Mouse (Mus musculus): ENCODE results near the gene Alyref. TPM values are rescaled to one million over a fixed set of nuclear protein-coding genes. Genes with fewer than 3 reads are reported as not detected.
"Not testable (repeated sequence)": the region's sequence is repeated elsewhere in the genome, so short reads cannot be mapped to it uniquely, and the experiment has no call there.

The Alyref gene
- polyA plus RNA-seq, 1 experiment from 2014 or later = 333 TPM

DNA sequence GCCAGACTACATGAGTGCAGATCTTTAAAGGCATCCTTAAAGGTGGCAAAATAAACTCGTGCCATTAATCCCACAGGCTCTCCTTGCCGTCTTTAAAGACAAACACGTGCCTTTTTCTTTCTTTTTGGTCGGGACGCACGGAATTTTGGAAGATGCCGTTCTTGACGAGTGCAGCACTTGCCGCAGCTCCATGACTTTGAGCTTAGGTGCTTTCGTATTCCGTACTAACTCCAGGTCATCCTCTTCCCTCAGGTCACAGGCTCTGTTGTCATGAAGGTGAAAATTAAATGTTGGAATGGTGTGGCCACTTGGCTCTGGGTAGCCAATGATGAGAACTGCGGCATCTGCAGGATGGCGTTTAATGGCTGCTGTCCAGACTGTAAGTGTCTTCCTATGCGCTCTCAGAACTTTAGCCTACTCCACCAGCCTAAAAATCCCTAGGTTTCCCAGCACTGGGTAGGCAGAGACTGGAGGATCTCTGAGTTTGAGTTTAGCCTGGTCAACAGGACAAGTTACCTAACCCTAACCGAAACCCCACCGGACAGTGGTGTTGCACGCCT, 905 bp upstream of the Alyref start:
- 45% methylated on average over 17 of the region's 17 CpGs for WGBS (ENCODE audit: insufficient replicate concordance)
- peaks cover 24% of the 10 kb centered on the region for H3K36me3 ChIP-seq (ENCODE audit: control insufficient read depth, insufficient read depth, low read length)
- no peak for ATAC-seq (replicated peaks; ENCODE audit: insufficient number of reproducible peaks, low FRiP score, low TSS enrichment)

DNA sequence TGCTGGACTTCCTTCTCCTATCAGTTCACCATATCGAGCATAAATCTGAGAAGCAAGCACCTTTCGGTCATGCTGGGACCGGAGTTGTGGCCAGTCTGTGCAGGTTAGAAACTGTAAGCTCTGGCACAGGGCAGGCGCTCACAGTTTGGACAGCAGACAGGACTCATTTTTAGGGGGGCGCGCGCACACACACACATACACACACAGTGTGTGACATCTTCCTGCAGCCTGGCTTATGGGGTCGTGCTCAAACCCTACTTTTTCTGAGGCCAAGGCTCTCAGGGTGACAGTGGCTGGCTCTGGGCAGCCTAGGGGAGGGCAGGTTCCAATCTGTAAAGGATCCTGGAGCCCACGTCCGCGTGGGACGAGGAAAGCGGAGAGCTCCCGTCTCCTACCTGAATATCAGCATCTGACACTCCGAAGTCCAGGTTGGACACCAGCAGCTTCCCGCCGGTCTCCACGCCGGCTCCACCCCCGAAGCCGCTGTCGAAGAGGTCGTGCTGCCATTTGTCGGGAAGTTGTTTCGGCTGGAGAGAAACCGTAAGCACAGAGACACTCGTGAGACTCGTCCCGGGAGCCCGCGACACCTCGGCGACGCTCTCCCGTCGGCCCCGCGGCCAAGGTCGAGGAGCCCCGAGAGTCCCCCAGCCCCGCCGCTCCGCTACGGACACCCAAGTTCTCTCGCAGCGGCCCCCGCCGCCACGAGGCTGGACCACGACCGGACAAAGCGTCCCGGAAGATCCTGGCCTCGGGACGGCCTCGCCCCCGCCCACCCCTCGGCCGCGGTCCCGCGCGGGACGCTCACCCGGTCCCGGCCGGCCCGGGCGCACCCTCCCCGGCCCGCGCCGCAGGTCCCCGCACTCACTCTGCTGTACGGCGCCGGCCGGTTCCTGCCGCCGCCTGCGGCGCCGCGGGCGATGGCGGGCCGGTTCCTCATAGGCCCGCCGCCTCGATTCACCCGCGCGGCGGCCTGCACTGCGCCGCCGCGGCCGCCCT, 627 bp downstream of the Alyref start:
- 5% methylated on average over 82 of the region's 99 CpGs for WGBS (ENCODE audit: insufficient replicate concordance)
- peak overlapping the region; percentile 76 for H3K4me3 ChIP-seq (ENCODE audit: low read depth, low read length)
- H3K9me3 ChIP-seq (replicated peaks; ENCODE audit: control insufficient read depth, low read length) = no peaks in the 10 kb centered on the region
- H3K27me3 ChIP-seq (ENCODE audit: control insufficient read depth, insufficient read depth, low read length) = no peaks in the 10 kb centered on the region
- peak; percentile 51 for ATAC-seq (replicated peaks; ENCODE audit: insufficient number of reproducible peaks, low FRiP score, low TSS enrichment)
- peak overlapping the region; percentile 98 for H3K9ac ChIP-seq (ENCODE audit: low read depth, low read length)
- H3K36me3 ChIP-seq (ENCODE audit: control insufficient read depth, insufficient read depth, low read length) = peaks cover 31% of the 10 kb centered on the region
- H3K4me2 ChIP-seq = peak overlapping the region; percentile 99
- peaks cover 12% of the 10 kb centered on the region for H3K4me1 ChIP-seq (ENCODE audit: control insufficient read depth, insufficient read depth, low read length)
- H3K27ac ChIP-seq (ENCODE audit: low read depth, low read length) = peak overlapping the region; percentile 89

More for the DNA sequence above, 905 bp upstream of the Alyref start:
- Histone ChIP-seq H3K9ac (ENCODE audit: low read depth, low read length) (peak overlapping the region; percentile 98), H3K9me3 (replicated peaks; ENCODE audit: control insufficient read depth, low read length) (no peaks in the 10 kb centered on the region), H3K4me1 (ENCODE audit: control insufficient read depth, insufficient read depth, low read length) (peaks cover 12% of the 10 kb centered on the region), H3K27me3 (ENCODE audit: control insufficient read depth, insufficient read depth, low read length) (no peaks in the 10 kb centered on the region), H3K4me3 (ENCODE audit: low read depth, low read length) (peak overlapping the region; percentile 76), H3K27ac (ENCODE audit: low read depth, low read length) (peak overlapping the region; percentile 89), H3K4me2 (peak overlapping the region; percentile 99)

DNA sequence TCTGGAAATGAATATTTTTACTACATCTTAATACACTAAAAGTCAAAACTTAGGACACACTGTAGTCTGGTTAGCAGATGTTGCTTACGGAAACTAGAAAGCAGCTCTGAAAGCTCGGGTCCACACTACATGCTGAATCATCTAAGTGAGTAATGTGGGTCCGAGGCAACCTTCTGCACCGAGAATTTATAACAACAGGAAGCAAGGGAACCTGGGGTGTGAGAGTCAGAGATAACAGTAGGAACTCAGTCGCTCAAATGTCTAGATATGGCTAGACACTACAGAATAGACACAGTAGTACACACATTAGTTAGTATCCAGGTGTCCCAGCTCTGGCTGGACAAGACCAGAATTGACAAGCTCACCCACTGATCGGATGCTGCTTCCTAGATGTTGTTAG, 9.6 kb downstream of the Alyref start:
- Histone ChIP-seq H3K27ac (ENCODE audit: low read depth, low read length) (no peak overlapping the region), H3K9ac (ENCODE audit: low read depth, low read length) (no peak overlapping the region), H3K4me2 (no peak overlapping the region), H3K9me3 (replicated peaks; ENCODE audit: control insufficient read depth, low read length) (peaks cover 4% of the 10 kb centered on the region; the same call in 1 of the 2 replicates), H3K4me3 (ENCODE audit: low read depth, low read length) (no peak overlapping the region), H3K36me3 (ENCODE audit: control insufficient read depth, insufficient read depth, low read length) (peaks cover 47% of the 10 kb centered on the region), H3K27me3 (ENCODE audit: control insufficient read depth, insufficient read depth, low read length) (no peaks in the 10 kb centered on the region), H3K4me1 (ENCODE audit: control insufficient read depth, insufficient read depth, low read length) (no peaks in the 10 kb centered on the region)
- no peak for ATAC-seq (replicated peaks; ENCODE audit: insufficient number of reproducible peaks, low FRiP score, low TSS enrichment)
- 70% methylated on average over 6 of the region's 6 CpGs for WGBS (ENCODE audit: insufficient replicate concordance)

DNA sequence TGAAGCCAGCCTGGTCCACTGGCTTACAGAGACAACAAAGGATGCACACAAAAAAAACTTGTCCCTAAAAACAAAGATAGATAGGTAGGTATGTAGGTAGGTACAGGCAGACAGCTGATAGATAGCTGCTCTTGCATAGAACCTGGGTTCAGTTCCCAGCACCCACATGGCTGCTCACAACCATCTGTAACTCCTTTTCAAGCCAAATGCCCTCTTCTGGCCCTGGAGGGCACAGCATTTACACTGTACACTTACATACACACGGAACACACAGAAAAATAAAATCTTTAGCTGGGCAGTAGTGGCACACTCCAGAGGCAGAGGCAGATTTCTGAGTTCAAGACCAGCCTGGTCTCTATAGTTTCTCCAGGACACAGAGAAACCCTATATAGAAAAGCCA, 14.2 kb downstream of the Alyref start:
- 93% methylated on average over 1 of the region's 1 CpGs for WGBS (ENCODE audit: insufficient replicate concordance)
- H3K4me3 ChIP-seq (ENCODE audit: low read depth, low read length) = no peak overlapping the region
- no peak overlapping the region for H3K27ac ChIP-seq (ENCODE audit: low read depth, low read length)
- H3K4me2 ChIP-seq = no peak overlapping the region
- H3K27me3 ChIP-seq (ENCODE audit: control insufficient read depth, insufficient read depth, low read length) = no peaks in the 10 kb centered on the region
- H3K9me3 ChIP-seq (replicated peaks; ENCODE audit: control insufficient read depth, low read length) = peaks cover 4% of the 10 kb centered on the region; the same call in 1 of the 2 replicates
- peaks cover 22% of the 10 kb centered on the region for H3K4me1 ChIP-seq (ENCODE audit: control insufficient read depth, insufficient read depth, low read length)
- ATAC-seq (replicated peaks; ENCODE audit: insufficient number of reproducible peaks, low FRiP score, low TSS enrichment) = no peak
- H3K36me3 ChIP-seq (ENCODE audit: control insufficient read depth, insufficient read depth, low read length) = peaks cover 27% of the 10 kb centered on the region
- H3K9ac ChIP-seq (ENCODE audit: low read depth, low read length) = no peak overlapping the region

DNA sequence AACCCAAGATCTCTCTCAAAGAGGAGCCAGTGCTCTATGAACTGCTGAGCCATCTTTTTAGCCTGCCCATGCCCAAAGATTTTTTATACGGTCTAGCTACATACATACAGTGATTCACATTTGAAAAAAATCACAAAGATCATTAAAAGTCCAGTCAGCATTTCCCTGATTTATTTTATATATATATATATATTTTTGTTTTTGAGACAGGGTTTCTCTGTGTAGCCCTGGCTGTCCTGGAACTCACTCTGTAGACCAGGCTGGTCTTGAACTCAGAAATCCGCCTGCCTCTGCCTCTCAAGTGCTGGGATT, 15.2 kb downstream of the Alyref start:
- not testable (repeated sequence) for H3K9me3 ChIP-seq (replicated peaks; ENCODE audit: control insufficient read depth, low read length); H3K27ac ChIP-seq (ENCODE audit: low read depth, low read length); H3K4me3 ChIP-seq (ENCODE audit: low read depth, low read length); ATAC-seq (replicated peaks; ENCODE audit: insufficient number of reproducible peaks, low FRiP score, low TSS enrichment); H3K4me2 ChIP-seq; H3K9ac ChIP-seq (ENCODE audit: low read depth, low read length); H3K27me3 ChIP-seq (ENCODE audit: control insufficient read depth, insufficient read depth, low read length)
- 87% methylated on average over 2 of the region's 2 CpGs for WGBS (ENCODE audit: insufficient replicate concordance)
- Histone ChIP-seq H3K4me1 (ENCODE audit: control insufficient read depth, insufficient read depth, low read length) (peaks cover 25% of the 10 kb centered on the region), H3K36me3 (ENCODE audit: control insufficient read depth, insufficient read depth, low read length) (peaks cover 31% of the 10 kb centered on the region)

DNA sequence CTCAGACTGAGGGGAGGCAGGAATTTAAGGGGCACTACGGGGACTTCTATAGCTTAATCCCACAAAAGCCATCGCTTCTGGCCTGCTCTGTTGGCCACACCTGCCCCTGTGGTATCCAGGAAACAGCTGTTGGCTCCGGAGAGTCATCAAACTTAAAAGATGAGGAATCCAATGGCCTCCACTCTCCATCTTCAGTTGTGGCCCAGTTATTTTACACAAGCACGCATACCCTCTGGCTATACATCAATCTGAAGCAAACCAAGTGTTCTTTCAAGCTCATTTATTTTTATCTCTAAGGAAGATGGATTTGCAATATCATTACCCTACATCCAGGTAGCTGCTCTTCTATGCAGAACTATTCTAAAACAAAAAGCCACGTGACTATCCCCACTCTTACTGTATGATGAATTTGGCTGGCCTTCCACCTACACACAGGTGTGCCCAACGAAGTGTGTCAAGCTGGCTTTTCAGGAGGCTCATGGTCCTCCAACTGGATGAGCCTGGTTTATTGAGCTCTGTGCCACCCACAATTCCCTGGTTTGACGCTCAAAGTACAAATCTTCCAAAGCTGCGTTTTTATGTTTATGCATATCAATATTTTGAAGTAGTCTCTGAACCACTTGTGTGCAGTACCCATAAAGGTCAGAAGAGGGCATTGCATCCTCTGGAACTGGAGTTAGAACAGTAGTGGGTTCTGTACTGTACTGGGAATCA, 15.7 kb downstream of the Alyref start:
- no peaks in the 10 kb centered on the region for H3K27me3 ChIP-seq (ENCODE audit: control insufficient read depth, insufficient read depth, low read length)
- peaks cover 25% of the 10 kb centered on the region for H3K4me1 ChIP-seq (ENCODE audit: control insufficient read depth, insufficient read depth, low read length)
- H3K9me3 ChIP-seq (replicated peaks; ENCODE audit: control insufficient read depth, low read length) = peaks cover 4% of the 10 kb centered on the region; the same call in 1 of the 2 replicates
- H3K9ac ChIP-seq (ENCODE audit: low read depth, low read length) = peak overlapping the region; percentile 96
- peak overlapping the region; percentile 95 for H3K4me3 ChIP-seq (ENCODE audit: low read depth, low read length)
- peak overlapping the region; percentile 92 for H3K27ac ChIP-seq (ENCODE audit: low read depth, low read length)
- peak overlapping the region; percentile 96 for H3K4me2 ChIP-seq
- ATAC-seq (replicated peaks; ENCODE audit: insufficient number of reproducible peaks, low FRiP score, low TSS enrichment) = no peak
- WGBS (ENCODE audit: insufficient replicate concordance) = 72% methylated on average over 8 of the region's 8 CpGs
- peaks cover 36% of the 10 kb centered on the region for H3K36me3 ChIP-seq (ENCODE audit: control insufficient read depth, insufficient read depth, low read length)

DNA sequence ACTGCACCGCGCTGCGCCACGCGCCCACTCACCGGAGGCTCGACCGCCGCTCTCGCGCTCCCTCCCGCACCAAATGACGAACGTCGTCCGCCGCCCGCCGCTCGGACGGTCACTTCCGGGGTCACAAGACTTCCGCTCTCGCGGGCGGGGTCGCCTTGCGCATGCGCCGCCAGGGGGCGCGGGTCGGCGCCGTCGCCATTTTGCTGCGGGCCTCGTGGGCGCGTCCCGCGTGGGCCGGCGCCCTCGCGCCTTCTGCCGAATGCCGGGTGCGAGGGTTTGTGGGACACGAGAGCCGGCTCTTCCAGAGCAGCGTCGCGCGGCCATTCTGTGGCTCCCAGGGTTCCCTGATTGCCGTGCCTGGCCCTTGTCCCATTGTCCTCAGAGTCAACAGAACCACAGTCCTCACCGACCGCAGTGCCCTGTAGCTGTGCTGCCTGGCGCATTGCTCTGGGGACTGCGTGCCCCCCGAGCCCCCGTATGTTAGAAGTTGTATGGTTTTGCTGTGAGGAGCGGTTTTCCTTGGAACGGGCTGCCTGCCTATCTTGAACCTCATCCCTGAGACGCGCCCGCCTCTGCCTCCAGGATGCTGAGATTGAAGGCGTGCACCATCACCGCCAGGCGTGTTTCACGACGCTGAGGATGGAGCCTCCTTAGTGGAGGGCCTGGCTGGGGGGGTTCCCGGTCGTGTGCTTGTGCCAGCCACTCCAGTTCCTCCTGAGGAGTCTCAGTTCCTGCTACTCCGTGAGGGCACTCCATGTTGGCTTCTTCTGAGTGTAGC, 16.5 kb downstream of the Alyref start, which contains the start of gene Arhgdia:
Arhgdia (minus strand) TSS at position 135 of the 778 bp plus-strand sequence.
- WGBS (ENCODE audit: insufficient replicate concordance) = 6% methylated on average over 47 of the region's 75 CpGs
- H3K36me3 ChIP-seq (ENCODE audit: control insufficient read depth, insufficient read depth, low read length) = peaks cover 37% of the 10 kb centered on the region

More for the DNA sequence above, 16.5 kb downstream of the Alyref start, which contains the start of gene Arhgdia:
- H3K27me3 ChIP-seq (ENCODE audit: control insufficient read depth, insufficient read depth, low read length) = no peaks in the 10 kb centered on the region
- peak within 1 kb of the TSS; percentile 92 for H3K27ac ChIP-seq (ENCODE audit: low read depth, low read length)
- H3K4me1 ChIP-seq (ENCODE audit: control insufficient read depth, insufficient read depth, low read length) = peaks cover 25% of the 10 kb centered on the region
- peak; percentile 20; the same call in 1 of the 2 replicates for ATAC-seq (replicated peaks; ENCODE audit: insufficient number of reproducible peaks, low FRiP score, low TSS enrichment)
- peak within 1 kb of the TSS; percentile 95 for H3K4me3 ChIP-seq (ENCODE audit: low read depth, low read length)
- H3K9ac ChIP-seq (ENCODE audit: low read depth, low read length) = peak within 1 kb of the TSS; percentile 96
- H3K4me2 ChIP-seq = peak within 1 kb of the TSS; percentile 96
- peaks cover 4% of the 10 kb centered on the region; the same call in 1 of the 2 replicates for H3K9me3 ChIP-seq (replicated peaks; ENCODE audit: control insufficient read depth, low read length)
